Mouse (Mus musculus) heart, adult 2 months (tissue): ENCODE measurements around the gene D930020B18Rik. TPM values are rescaled to one million over a fixed set of nuclear protein-coding genes. Genes with fewer than 3 reads are reported as not detected.

ENCODE experiments used
- DNase-seq, 2 experiments: peaks; one replicate each; pipeline ENCODE4 v3.0.0; 2021
- H3K27ac ChIP-seq: fragments of 200-600 bp; 2 replicates; pipeline ENCODE4 v1.8.1; 2022
- H3K27me3 ChIP-seq: fragments of 200-500 bp; 2 replicates; pipeline ENCODE4 v1.6.1; 2012; ENCODE audit warnings: mild to moderate bottlenecking, low read length, inconsistent platforms, mixed read lengths; ENCODE audit not compliant: control insufficient read depth, insufficient read depth
- H3K36me3 ChIP-seq: fragments of 200-500 bp; 2 replicates; pipeline ENCODE4 v1.6.1; 2012; ENCODE audit warnings: low read length, inconsistent platforms; ENCODE audit not compliant: control insufficient read depth, insufficient read depth
- H3K4me1 ChIP-seq: fragments of 200-500 bp; 2 replicates; pipeline ENCODE4 v1.6.1; 2011; ENCODE audit warnings: low read length; ENCODE audit not compliant: control insufficient read depth, insufficient read depth
- H3K4me3 ChIP-seq: fragments of 200-600 bp; 2 replicates; pipeline ENCODE4 v1.8.1; 2022
- H3K79me2 ChIP-seq: fragments of 200-500 bp; replicated peaks from 2 replicates; pipeline ENCODE4 v1.6.1; 2012; ENCODE audit warnings: mild to moderate bottlenecking, inconsistent platforms, low read length, moderate library complexity, mixed read lengths; ENCODE audit not compliant: control insufficient read depth, insufficient read depth
- H3K9ac ChIP-seq: fragments of 200-500 bp; 2 replicates; pipeline ENCODE4 v1.6.1; 2012; ENCODE audit warnings: low read depth, mild to moderate bottlenecking, control low read depth, inconsistent platforms, low read length, mixed read lengths
- CTCF ChIP-seq: fragments of 200-600 bp; IDR thresholded peaks from 2 replicates; pipeline ENCODE4 v1.8.1; 2022; ENCODE audit warnings: antibody characterized with exemption, mild to moderate bottlenecking, moderate library complexity
- EP300 ChIP-seq: fragments of 200-500 bp; IDR thresholded peaks from 2 replicates; pipeline ENCODE4 v1.6.1; 2011; ENCODE audit warnings: low read depth, low read length, control low read depth; ENCODE audit not compliant: insufficient read depth
- POLR2A ChIP-seq: fragments of 200-500 bp; IDR thresholded peaks from 2 replicates; pipeline ENCODE4 v1.6.1; 2011; ENCODE audit warnings: mild to moderate bottlenecking, low read depth, low read length, control low read depth; ENCODE audit not compliant: insufficient read depth
- WGBS: fragments of 180-500 bp; shearing (Covaris S2); methylation state at CpG from one replicate; pipeline ENCODE4 v1.1.7; 2018; 5-methylcytosine and 5-hydroxymethylcytosine counted together
- intact Hi-C: fragments of 180-260 bp; cut with DNase I; formaldehyde crosslinking; loops from one replicate; pipeline ENCODE4 v1.15.1; 2025
- polyA plus RNA-seq: library from polyadenylated mRNA; depleted of rRNA; stranded (reverse); fragments of >200 nt; gene quantifications from 2 replicates; pipeline ENCODE4 v1.2.3, GENCODE M21; 2012
- total RNA-seq, 2 experiments: library from RNA; stranded (reverse); gene quantifications; 2 replicates each; pipeline ENCODE4 v1.2.3; 2021

The D930020B18Rik gene
- total and polyA plus RNA-seq, 3 experiments, result not detected

DNA sequence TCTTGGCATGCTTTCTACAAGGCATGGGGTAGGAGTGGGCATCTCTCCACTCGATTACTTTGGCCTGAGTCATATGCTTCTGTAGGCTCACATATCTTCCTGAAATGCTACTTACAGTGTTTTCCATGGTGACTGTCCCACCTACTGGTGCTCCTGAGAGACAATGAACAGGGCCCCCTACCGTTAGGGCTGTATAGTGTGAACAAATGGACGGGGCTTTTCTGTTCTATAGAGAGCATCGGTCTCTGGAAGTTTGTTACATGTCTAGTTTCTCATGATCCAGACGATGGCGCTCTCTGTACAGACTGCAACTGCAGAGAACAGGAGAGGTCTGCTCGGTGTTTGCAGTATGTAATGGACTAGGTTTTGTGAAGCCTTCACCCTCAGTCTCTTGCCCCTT is 46.1 kb downstream of the D930020B18Rik start:
- no peaks in the 10 kb centered on the region for H3K36me3 ChIP-seq
- 72% methylated on average over 7 of the region's 7 CpGs for WGBS
- H3K4me3 ChIP-seq, result no peak overlapping the region
- DNase-seq, result no peak
- no peaks in the 10 kb centered on the region for H3K27me3 ChIP-seq
- intact Hi-C loops, result loop anchor here (5.0 kb wide), 2 partner anchors 45 to 365 kb away; partner anchors contain the start of gene D930020B18Rik
- H3K79me2 ChIP-seq, result no peaks in the 10 kb centered on the region
- no peak overlapping the region for H3K27ac ChIP-seq
- no peak overlapping the region for H3K9ac ChIP-seq
- TF ChIP-seq CTCF (peak; percentile 26), EP300 (no peak)
- H3K4me1 ChIP-seq, result no peaks in the 10 kb centered on the region

DNA sequence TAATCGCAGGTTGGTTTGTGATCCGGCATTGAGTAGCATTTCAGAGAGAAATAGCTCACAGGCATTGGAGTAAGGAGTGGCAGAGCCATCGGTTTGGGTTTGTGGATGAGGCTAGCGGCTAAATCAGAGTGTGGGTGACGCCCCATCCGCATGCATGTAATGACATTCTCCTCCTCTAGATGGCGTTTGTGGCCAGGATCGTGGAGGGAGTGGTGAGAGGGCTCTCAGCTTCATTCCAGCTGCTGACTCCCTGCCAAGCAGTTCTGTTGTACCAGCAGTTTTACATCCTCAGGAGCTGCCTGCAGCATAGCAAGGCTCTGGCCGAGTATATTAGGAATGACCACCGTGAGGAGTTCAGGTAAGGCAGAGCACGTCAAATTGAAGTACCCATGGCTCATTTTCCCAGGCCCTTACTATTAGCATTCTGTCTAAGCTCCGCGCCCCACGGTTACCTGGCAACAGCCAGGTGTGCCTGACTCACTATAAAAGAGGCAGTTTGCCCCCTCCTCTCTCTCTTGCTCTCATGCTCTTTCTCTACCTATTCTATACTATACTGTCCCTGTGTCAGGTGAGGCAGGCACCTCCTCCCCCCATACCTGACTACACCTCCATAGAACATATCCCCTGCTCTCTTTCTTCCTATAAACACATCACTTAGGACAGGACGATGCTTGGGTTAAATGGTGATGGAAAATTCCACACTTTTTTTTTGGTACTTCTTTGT is 48.4 kb downstream of the D930020B18Rik start:
- Histone ChIP-seq H3K36me3 (no peaks in the 10 kb centered on the region), H3K79me2 (no peaks in the 10 kb centered on the region), H3K4me1 (no peaks in the 10 kb centered on the region), H3K27me3 (no peaks in the 10 kb centered on the region), H3K9ac (no peak overlapping the region), H3K4me3 (no peak overlapping the region), H3K27ac (no peak overlapping the region)
- intact Hi-C loops, result loop anchor here (5.0 kb wide), 2 partner anchors 47 to 363 kb away; partner anchors contain the start of gene D930020B18Rik
- 20% methylated on average over 15 of the region's 15 CpGs for WGBS
- DNase-seq, result peak; percentile 53 to 58
- peak; percentile 79 for TF ChIP-seq CTCF
- TF ChIP-seq POLR2A, result no peak

DNA sequence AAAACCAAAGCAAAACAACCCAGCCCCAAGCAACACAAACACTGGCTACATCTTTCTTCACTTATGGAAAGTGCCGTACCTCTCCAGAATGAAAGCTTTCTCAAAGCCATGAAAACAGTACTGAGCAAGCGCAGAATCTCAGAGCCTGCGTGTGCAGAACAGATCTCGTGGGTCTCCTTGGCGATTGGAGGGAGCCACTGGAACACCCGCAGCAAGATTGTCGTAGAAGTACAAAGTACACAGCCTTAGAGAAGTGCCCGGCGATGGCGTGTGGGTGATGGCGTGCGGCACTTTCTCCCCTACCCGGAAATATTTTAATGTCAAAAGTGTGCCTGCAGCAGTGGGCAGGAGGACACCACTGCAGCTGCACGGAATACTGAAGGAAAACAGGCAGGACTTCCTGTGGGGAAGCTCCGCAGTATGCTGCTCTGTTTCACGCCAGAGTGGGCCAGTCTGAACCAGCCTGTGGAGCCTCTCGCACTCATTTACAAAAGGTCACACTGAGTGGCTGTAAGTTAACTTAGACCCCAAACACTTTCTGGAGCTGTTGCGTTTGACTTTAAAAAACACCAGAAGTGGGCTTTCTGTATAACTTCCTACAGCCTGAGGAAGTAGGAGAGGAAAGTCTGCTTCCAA is 51.7 kb downstream of the D930020B18Rik start:
- peak in 1 of 2 experiments; percentile 29 for DNase-seq
- H3K4me1 ChIP-seq, result no peaks in the 10 kb centered on the region
- peak overlapping the region; percentile 54; the same call in 1 of the 2 replicates for H3K9ac ChIP-seq
- WGBS, result 25% methylated on average over 18 of the region's 18 CpGs
- no peaks in the 10 kb centered on the region for H3K79me2 ChIP-seq
- TF ChIP-seq POLR2A (no peak), EP300 (no peak), CTCF (no peak)
- peak overlapping the region; percentile 26; the same call in 1 of the 2 replicates for H3K4me3 ChIP-seq
- H3K27ac ChIP-seq, result no peak overlapping the region
- intact Hi-C loops, result no loop called here
- no peaks in the 10 kb centered on the region for H3K27me3 ChIP-seq
- no peaks in the 10 kb centered on the region for H3K36me3 ChIP-seq

DNA sequence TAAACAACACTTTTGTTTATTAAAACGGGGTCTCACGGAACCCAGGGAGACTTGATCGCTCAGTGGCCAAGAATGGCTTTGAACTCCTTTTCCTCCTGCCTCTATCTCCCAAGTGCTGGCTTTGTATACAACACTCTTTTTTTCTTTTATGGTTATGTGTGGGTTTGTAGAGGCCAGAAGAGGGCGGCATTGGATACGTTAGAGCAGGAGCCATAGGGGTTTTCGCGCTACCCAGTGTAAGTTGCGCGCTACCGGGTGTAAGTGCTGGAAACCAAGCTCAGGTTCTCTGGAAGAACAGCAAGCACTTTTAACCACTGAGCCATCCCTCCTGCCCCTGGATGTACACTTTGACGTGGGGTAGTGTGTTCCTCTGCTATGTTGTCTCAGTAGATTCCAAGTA is 53.2 kb downstream of the D930020B18Rik start:
- 88% methylated on average over 11 of the region's 11 CpGs for WGBS
- intact Hi-C loops, result no loop called here
- no peaks in the 10 kb centered on the region for H3K4me1 ChIP-seq
- no peaks in the 10 kb centered on the region for H3K36me3 ChIP-seq
- no peaks in the 10 kb centered on the region for H3K27me3 ChIP-seq
- H3K9ac ChIP-seq, result no peak overlapping the region
- H3K4me3 ChIP-seq, result no peak overlapping the region
- H3K27ac ChIP-seq, result no peak overlapping the region
- TF ChIP-seq POLR2A (no peak), EP300 (no peak), CTCF (no peak)
- no peak for DNase-seq
- no peaks in the 10 kb centered on the region for H3K79me2 ChIP-seq

GRCm38 (mm10) chr10:121701296-121702248 is 60.2 kb downstream of the D930020B18Rik start:
- WGBS, result 51% methylated on average over 11 of the region's 11 CpGs
- TF ChIP-seq POLR2A, result no peak
- no peak for TF ChIP-seq EP300
- TF ChIP-seq CTCF, result peak; percentile 85
- peak; percentile 25 to 39 for DNase-seq
- Histone ChIP-seq H3K27me3 (no peaks in the 10 kb centered on the region), H3K27ac (no peak overlapping the region), H3K36me3 (no peaks in the 10 kb centered on the region), H3K4me1 (peaks cover 5% of the 10 kb centered on the region), H3K79me2 (no peaks in the 10 kb centered on the region), H3K4me3 (no peak overlapping the region), H3K9ac (no peak overlapping the region)
- intact Hi-C loops, result loop anchor here (1.0 to 5.0 kb wide), 2 partner anchors 136 to 351 kb away; no protein-coding TSS in a partner anchor
